Comparison of ENCODE assay signal across 1 mouse cellular context in the genomic region with DNA sequence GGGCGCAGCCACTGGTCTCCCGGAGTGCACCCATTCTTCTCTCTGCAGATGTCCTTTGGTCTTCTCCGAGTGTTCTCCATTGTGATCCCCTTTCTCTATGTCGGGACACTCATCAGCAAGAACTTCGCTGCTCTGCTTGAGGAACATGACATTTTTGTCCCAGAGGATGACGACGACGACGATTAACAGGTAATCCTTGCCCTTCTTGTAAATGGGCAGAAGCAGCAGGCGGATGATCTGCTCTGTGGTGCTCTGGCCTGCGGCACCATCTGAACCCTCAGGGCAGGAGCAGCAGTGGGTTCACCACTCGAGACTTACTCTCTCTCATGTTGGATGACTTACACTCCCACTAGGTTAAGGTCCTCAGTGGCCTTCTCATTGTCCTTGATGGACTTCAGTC.
TF ChIP-seq lines count a peak whose summit lies in the region.

No protein-coding gene starts in this region.

TF ChIP-seq in CH12.LX, 34 proteins besides CTCF, POLR2A, EP300 and RAD21:
- TF ChIP-seq HCFC1 (IDR thresholded peaks at IDR 0.05; ENCODE audit: low read depth, low read length) (no peak), MEF2A (IDR thresholded peaks at IDR 0.05; ENCODE audit: borderline replicate concordance, low read depth, low read length) (no peak), JUN (IDR thresholded peaks at IDR 0.05; ENCODE audit: insufficient read depth, low read depth, low read length) (no peak), SMC3 (IDR thresholded peaks at IDR 0.05; ENCODE audit: low read depth, low read length) (no peak), ZNF384 (IDR thresholded peaks at IDR 0.05; ENCODE audit: low read depth, low read length) (no peak), RCOR1 (conservative IDR thresholded peaks at IDR 0.05; ENCODE audit: low read depth, low read length) (no peak), MYC (IDR thresholded peaks at IDR 0.05; ENCODE audit: low read depth, low read length) (no peak), UBTF (IDR thresholded peaks at IDR 0.05; ENCODE audit: low read depth, low read length) (no peak), SIN3A (IDR thresholded peaks at IDR 0.05; ENCODE audit: low read length) (no peak)
